Mouse (Mus musculus) CH12.LX (cell line): ENCODE data around the gene Vasp. TPM values are rescaled to one million over a fixed set of nuclear protein-coding genes. Genes with fewer than 3 reads are reported as not detected.
A peak's percentile ranks its signal among the peaks of the same experiment; 100 is the strongest.

Experiments
- DNase-seq: peaks from one replicate; pipeline ENCODE4 v3.0.0-alpha.2; 2013; ENCODE audit errors: extremely low read depth
- H3K27ac ChIP-seq: 2 replicates; pipeline ENCODE4 v1.5.1; 2012; ENCODE audit warnings: low read depth, mild to moderate bottlenecking, control low read depth, moderate library complexity; ENCODE audit not compliant: insufficient read depth
- H3K27me3 ChIP-seq: replicated peaks from 2 replicates; pipeline ENCODE3; 2012; ENCODE audit warnings: inconsistent platforms
- H3K36me3 ChIP-seq, 2 experiments: replicated peaks in 1 of 2; 2 replicates each; pipeline versions ENCODE3 to v1.6.1; 2012; ENCODE audit warnings: inconsistent platforms in 1 of 2, low read length in 1 of 2, mild to moderate bottlenecking in 1 of 2, mixed read lengths in 1 of 2, moderate library complexity in 1 of 2; ENCODE audit not compliant: control insufficient read depth in 1 of 2, insufficient read depth in 1 of 2
- H3K4me1 ChIP-seq, 2 experiments: 2 replicates each; pipeline ENCODE4 v1.6.1; 2012; ENCODE audit warnings: inconsistent platforms in 1 of 2, moderate library complexity in 1 of 2; ENCODE audit not compliant: insufficient read depth in 2 of 2, control insufficient read depth in 1 of 2
- H3K4me2 ChIP-seq: 2 replicates; pipeline ENCODE4 v1.6.1; 2012; ENCODE audit warnings: low read depth, mild to moderate bottlenecking, control low read depth; ENCODE audit not compliant: poor library complexity, insufficient read depth, severe bottlenecking
- H3K4me3 ChIP-seq, 3 experiments: fragments of 150-350 bp in 1 of 3; sonication (generic) in 1 of 3; replicated peaks in 1 of 3; 2 replicates each; pipeline versions ENCODE3 to v1.5.1; 2011 to 2012; ENCODE audit warnings: low read depth in 2 of 3, low read length in 2 of 3, mild to moderate bottlenecking in 2 of 3, moderate library complexity in 2 of 3, control low read depth in 1 of 3, improper control_type of control experiment in 1 of 3, inconsistent platforms in 1 of 3, mixed read lengths in 1 of 3; ENCODE audit not compliant: poor library complexity in 1 of 3
- H3K79me2 ChIP-seq: replicated peaks from 2 replicates; pipeline ENCODE4 v1.6.1; 2012; ENCODE audit warnings: mild to moderate bottlenecking, moderate library complexity; ENCODE audit not compliant: control insufficient read depth, poor library complexity, insufficient read depth, severe bottlenecking; ENCODE audit errors: extremely low read depth
- H3K9ac ChIP-seq: 2 replicates; pipeline ENCODE4 v1.6.1; 2012; ENCODE audit warnings: low read depth, mild to moderate bottlenecking, control low read depth, moderate library complexity; ENCODE audit not compliant: insufficient read depth
- H3K9me3 ChIP-seq: replicated peaks from 2 replicates; pipeline ENCODE3; 2012; ENCODE audit warnings: low read length, inconsistent platforms, mixed read lengths
- CHD2 ChIP-seq: IDR thresholded peaks from 2 replicates; pipeline ENCODE4 v1.6.1; 2011; ENCODE audit warnings: low read length, improper control_type of control experiment
- E2F4 ChIP-seq: IDR thresholded peaks from 2 replicates; pipeline ENCODE4 v1.6.1; 2011; ENCODE audit warnings: low read depth, low read length, improper control_type of control experiment; ENCODE audit not compliant: insufficient replicate concordance
- ELF1 ChIP-seq: IDR thresholded peaks from 2 replicates; pipeline ENCODE4 v1.6.1; 2014; ENCODE audit warnings: low read depth, mild to moderate bottlenecking, inconsistent platforms, low read length, improper control_type of control experiment
- EP300 ChIP-seq: IDR thresholded peaks from 2 replicates; pipeline ENCODE4 v1.6.1; 2011; ENCODE audit warnings: low read length, improper control_type of control experiment
- GABPA ChIP-seq: IDR thresholded peaks from 2 replicates; pipeline ENCODE4 v1.6.1; 2012; ENCODE audit warnings: low read depth, low read length, improper control_type of control experiment, inconsistent platforms; ENCODE audit not compliant: insufficient replicate concordance
- HCFC1 ChIP-seq: IDR thresholded peaks from 2 replicates; pipeline ENCODE4 v1.6.1; 2012; ENCODE audit warnings: low read depth, mild to moderate bottlenecking, inconsistent platforms, low read length, improper control_type of control experiment
- IRF4 ChIP-seq: IDR thresholded peaks from 2 replicates; pipeline ENCODE4 v1.6.1; 2014; ENCODE audit warnings: low read depth, mild to moderate bottlenecking, inconsistent platforms, low read length, improper control_type of control experiment
- JUN ChIP-seq: IDR thresholded peaks from 2 replicates; pipeline ENCODE4 v1.6.1; 2011; ENCODE audit warnings: low read depth, mild to moderate bottlenecking, low read length, improper control_type of control experiment, moderate library complexity; ENCODE audit not compliant: insufficient read depth
- JUND ChIP-seq: conservative IDR thresholded peaks from 2 replicates; pipeline ENCODE4 v1.6.1; 2011; ENCODE audit warnings: low read depth, low read length, improper control_type of control experiment
- MAFK ChIP-seq: IDR thresholded peaks from 2 replicates; pipeline ENCODE4 v1.6.1; 2011; ENCODE audit warnings: low read length, improper control_type of control experiment; ENCODE audit not compliant: insufficient replicate concordance
- MAX ChIP-seq: IDR thresholded peaks from 2 replicates; pipeline ENCODE4 v1.6.1; 2011; ENCODE audit warnings: low read length, improper control_type of control experiment
- MAZ ChIP-seq: IDR thresholded peaks from 2 replicates; pipeline ENCODE4 v1.6.1; 2012; ENCODE audit warnings: low read depth, mild to moderate bottlenecking, inconsistent platforms, low read length, improper control_type of control experiment, moderate library complexity
- MYC ChIP-seq: IDR thresholded peaks from 2 replicates; pipeline ENCODE4 v1.6.1; 2011; ENCODE audit warnings: low read depth, mild to moderate bottlenecking, improper control_type of control experiment, low read length
- NELFE ChIP-seq: IDR thresholded peaks from 2 replicates; pipeline ENCODE4 v1.6.1; 2011; ENCODE audit warnings: low read depth, low read length, improper control_type of control experiment
- PAX5 ChIP-seq: IDR thresholded peaks from 2 replicates; pipeline ENCODE4 v1.6.1; 2012; ENCODE audit warnings: low read length, inconsistent platforms, mixed read lengths
- POLR2A ChIP-seq: IDR thresholded peaks from 2 replicates; pipeline ENCODE4 v1.6.1; 2011; ENCODE audit warnings: low read depth, mild to moderate bottlenecking, improper control_type of control experiment, low read length
- RAD21 ChIP-seq: IDR thresholded peaks from 2 replicates; pipeline ENCODE4 v1.6.1; 2011; ENCODE audit warnings: low read depth, mild to moderate bottlenecking, low read length, improper control_type of control experiment, moderate library complexity
- RCOR1 ChIP-seq: conservative IDR thresholded peaks from 2 replicates; pipeline ENCODE4 v1.6.1; 2012; ENCODE audit warnings: low read depth, mild to moderate bottlenecking, inconsistent platforms, low read length, improper control_type of control experiment
- SMC3 ChIP-seq: IDR thresholded peaks from 2 replicates; pipeline ENCODE4 v1.6.1; 2011; ENCODE audit warnings: low read depth, low read length, improper control_type of control experiment
- TBP ChIP-seq: conservative IDR thresholded peaks from 2 replicates; pipeline ENCODE4 v1.6.1; 2011; ENCODE audit warnings: low read depth, low read length, improper control_type of control experiment
- TCF12 ChIP-seq: IDR thresholded peaks from 2 replicates; pipeline ENCODE4 v1.6.1; 2014; ENCODE audit warnings: low read depth, mild to moderate bottlenecking, inconsistent platforms, low read length, improper control_type of control experiment
- UBTF ChIP-seq: IDR thresholded peaks from 2 replicates; pipeline ENCODE4 v1.6.1; 2012; ENCODE audit warnings: low read depth, mild to moderate bottlenecking, inconsistent platforms, low read length, improper control_type of control experiment, moderate library complexity
- USF1 ChIP-seq: IDR thresholded peaks from 2 replicates; pipeline ENCODE4 v1.6.1; 2014; ENCODE audit warnings: low read depth, mild to moderate bottlenecking, inconsistent platforms, low read length, improper control_type of control experiment
- USF2 ChIP-seq: conservative IDR thresholded peaks from 2 replicates; pipeline ENCODE4 v1.6.1; 2011; ENCODE audit warnings: low read depth, low read length, improper control_type of control experiment
- ZKSCAN1 ChIP-seq: IDR thresholded peaks from 2 replicates; pipeline ENCODE4 v1.6.1; 2012; ENCODE audit warnings: low read depth, inconsistent platforms, low read length, improper control_type of control experiment, borderline replicate concordance
- ZNF384 ChIP-seq: IDR thresholded peaks from 2 replicates; pipeline ENCODE4 v1.6.1; 2012; ENCODE audit warnings: low read depth, low read length, improper control_type of control experiment, inconsistent platforms
- dilution Hi-C: fragments of 300-500 bp; cut with MboI; formaldehyde crosslinking; loops from 2 replicates; pipeline ENCODE4 v1.14.3; 2020; ENCODE audit warnings: low sequenced_read_pairs; ENCODE audit not compliant: extremely low pct_unique_long_range_greater_than_20kb, extremely low pct_ligation_motif_present
- in situ Hi-C: fragments of 300-500 bp; cut with MboI; formaldehyde crosslinking; loops from 3 replicates; pipeline ENCODE4 v1.14.3; 2019; ENCODE audit warnings: low sequenced_read_pairs, low pct_ligation_motif_present, low pct_unique_long_range_greater_than_20kb, mixed read lengths
- polyA plus RNA-seq: library from polyadenylated mRNA; unstranded; fragments of >175 nt; gene quantifications from 2 replicates; pipeline ENCODE4 v1.2.1, GENCODE M21; 2012; ENCODE audit warnings: low read depth; ENCODE audit not compliant: insufficient read length
- total RNA-seq, 2 experiments: library from RNA; depleted of rRNA; stranded (reverse); fragments of 300-350 nt in 1 of 2; fragments of >200 nt in 1 of 2; gene quantifications; 2 replicates each; pipeline ENCODE4 v1.2.3; 2012 to 2014

Vasp gene
- total and polyA plus RNA-seq, 3 experiments: 114 to 191 (median 125) TPM

DNA sequence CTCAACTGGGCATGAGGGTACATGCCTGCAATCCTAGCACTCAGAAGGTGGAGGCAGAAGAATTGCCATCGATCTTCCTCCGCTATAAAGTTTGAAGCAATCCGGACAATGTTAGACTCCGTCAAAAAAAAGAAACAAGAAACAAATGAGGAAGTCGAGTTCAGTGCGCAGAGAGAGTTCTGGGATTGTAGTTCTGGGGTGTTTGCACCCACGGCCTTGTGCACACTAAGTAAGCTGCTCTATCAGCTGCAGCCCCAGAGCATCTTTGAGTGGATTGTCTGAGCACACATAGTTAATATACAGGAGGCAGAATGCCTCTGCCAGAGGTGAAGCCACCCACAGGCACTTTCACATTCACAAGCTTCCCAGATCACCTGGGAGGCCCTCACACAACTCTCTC, 47.1 kb upstream of the Vasp start:
- peak overlapping the region; percentile 22; the same call in 1 of the 2 replicates for H3K4me2 ChIP-seq
- no peaks in the 10 kb centered on the region for H3K79me2 ChIP-seq
- H3K36me3 ChIP-seq: no peaks in the 10 kb centered on the region
- peaks cover 7% of the 10 kb centered on the region for H3K9me3 ChIP-seq
- no peak for DNase-seq
- in situ Hi-C loops (no loop called here), dilution Hi-C loops (no loop called here)
- H3K27me3 ChIP-seq: peaks cover 93% of the 10 kb centered on the region
- H3K9ac ChIP-seq: no peak overlapping the region
- TF ChIP-seq POLR2A (no peak), UBTF (no peak), JUN (no peak), RCOR1 (no peak), ELF1 (no peak), SMC3 (no peak), NELFE (no peak), IRF4 (no peak)
- H3K4me3 ChIP-seq: no peak overlapping the region
- H3K27ac ChIP-seq: no peak overlapping the region
- H3K4me1 ChIP-seq: peaks cover 15 to 48% of the 10 kb centered on the region in 2 experiments

- TF ChIP-seq HCFC1 (no peak), RAD21 (no peak), MAFK (no peak), MAZ (no peak), JUND (no peak), TCF12 (no peak), USF1 (no peak), USF2 (no peak), RCOR1 (no peak), ZNF384 (no peak), E2F4 (no peak), POLR2A (no peak), GABPA (no peak), PAX5 (no peak), MYC (no peak), MAX (no peak), EP300 (no peak), ZKSCAN1 (no peak), TBP (no peak), CHD2 (no peak)
- Histone ChIP-seq H3K27ac (no peak overlapping the region), H3K27me3 (peaks cover 93% of the 10 kb centered on the region)
Measured at GRCm38 (mm10) chr7:19318201-19318600, 46.6 kb upstream of the Vasp start.

More at GRCm38 (mm10) chr7:19318201-19318600, 46.6 kb upstream of the Vasp start:
- DNase-seq: no peak
- Histone ChIP-seq H3K4me3 (no peak overlapping the region), H3K9me3 (peaks cover 7% of the 10 kb centered on the region), H3K9ac (no peak overlapping the region), H3K4me2 (no peak overlapping the region), H3K4me1 (peaks cover 15 to 48% of the 10 kb centered on the region in 2 experiments), H3K36me3 (no peaks in the 10 kb centered on the region), H3K79me2 (no peaks in the 10 kb centered on the region)
- dilution Hi-C loops: no loop called here
- in situ Hi-C loops: no loop called here
